Mouse (Mus musculus): ENCODE measurements around the gene Elovl5. TPM values are rescaled to one million over a fixed set of nuclear protein-coding genes. Genes with fewer than 3 reads are reported as not detected.

Gene Elovl5
- polyA plus RNA-seq, 1 experiment from 2014 or later: 72.7 TPM

DNA sequence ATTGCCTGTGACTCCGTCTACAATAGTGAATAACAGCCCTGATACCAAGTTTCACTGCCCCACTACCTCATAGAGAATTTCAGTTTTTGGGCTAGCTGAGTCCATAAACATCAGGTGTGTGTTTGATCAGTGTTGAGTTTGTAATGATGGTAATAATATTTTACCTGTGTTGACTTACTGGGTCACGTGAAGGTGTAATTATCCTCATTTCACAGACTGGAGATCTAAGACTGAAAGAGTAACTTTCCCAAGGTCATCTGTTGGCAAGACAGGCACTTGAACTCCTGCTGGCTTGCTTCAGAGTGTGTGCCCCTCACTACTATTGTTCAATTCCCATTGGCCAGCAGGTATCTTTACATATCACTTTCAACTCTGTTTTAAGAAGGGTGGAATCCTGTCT lies 31.1 kb downstream of the Elovl5 start:
- Histone ChIP-seq H3K27ac (no peak overlapping the region), H3K4me1 (replicated peaks) (peaks cover 30% of the 10 kb centered on the region), H3K9me3 (no peaks in the 10 kb centered on the region), H3K4me3 (no peak overlapping the region), H3K36me3 (peaks cover 6% of the 10 kb centered on the region; the same call in 1 of the 2 replicates), H3K27me3 (ENCODE audit: insufficient read depth, poor library complexity, severe bottlenecking) (no peaks in the 10 kb centered on the region)
- no peak for DNase-seq (ENCODE audit: low spot score)
- WGBS: 92% methylated on average over 2 of the region's 2 CpGs

DNA sequence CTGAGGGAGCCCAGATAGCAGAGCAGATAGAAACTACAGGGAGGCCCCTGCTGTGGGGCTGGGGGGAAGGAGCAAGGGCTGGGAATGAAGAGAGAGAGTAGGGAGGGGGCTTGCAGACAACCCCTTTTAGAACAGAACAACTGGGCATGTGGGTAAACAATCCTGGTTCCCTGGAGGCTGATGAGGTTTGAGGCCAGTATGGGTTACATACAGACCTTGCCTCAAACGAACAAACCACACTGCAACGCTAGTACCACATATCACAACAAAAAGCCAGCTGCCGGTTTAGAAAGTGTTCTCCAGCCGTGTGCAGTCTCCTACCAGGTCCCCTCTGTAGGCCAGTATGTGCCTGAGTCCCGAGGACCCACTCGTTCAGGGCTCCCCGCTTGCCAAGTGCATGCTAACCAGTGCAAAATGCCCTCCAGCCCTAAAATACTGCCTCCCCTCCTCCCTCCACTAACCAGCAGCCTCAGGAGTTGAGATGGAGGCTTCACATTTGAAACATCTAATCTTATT lies 32.6 kb downstream of the Elovl5 start:
- WGBS: 37% methylated on average over 7 of the region's 7 CpGs
- Histone ChIP-seq H3K4me3 (no peak overlapping the region), H3K4me1 (replicated peaks) (peaks cover 39% of the 10 kb centered on the region), H3K36me3 (peaks cover 6% of the 10 kb centered on the region; the same call in 1 of the 2 replicates), H3K27me3 (ENCODE audit: insufficient read depth, poor library complexity, severe bottlenecking) (no peaks in the 10 kb centered on the region), H3K9me3 (no peaks in the 10 kb centered on the region), H3K27ac (peak overlapping the region; percentile 50; the same call in 1 of the 2 replicates)
- no peak for DNase-seq (ENCODE audit: low spot score)

DNA sequence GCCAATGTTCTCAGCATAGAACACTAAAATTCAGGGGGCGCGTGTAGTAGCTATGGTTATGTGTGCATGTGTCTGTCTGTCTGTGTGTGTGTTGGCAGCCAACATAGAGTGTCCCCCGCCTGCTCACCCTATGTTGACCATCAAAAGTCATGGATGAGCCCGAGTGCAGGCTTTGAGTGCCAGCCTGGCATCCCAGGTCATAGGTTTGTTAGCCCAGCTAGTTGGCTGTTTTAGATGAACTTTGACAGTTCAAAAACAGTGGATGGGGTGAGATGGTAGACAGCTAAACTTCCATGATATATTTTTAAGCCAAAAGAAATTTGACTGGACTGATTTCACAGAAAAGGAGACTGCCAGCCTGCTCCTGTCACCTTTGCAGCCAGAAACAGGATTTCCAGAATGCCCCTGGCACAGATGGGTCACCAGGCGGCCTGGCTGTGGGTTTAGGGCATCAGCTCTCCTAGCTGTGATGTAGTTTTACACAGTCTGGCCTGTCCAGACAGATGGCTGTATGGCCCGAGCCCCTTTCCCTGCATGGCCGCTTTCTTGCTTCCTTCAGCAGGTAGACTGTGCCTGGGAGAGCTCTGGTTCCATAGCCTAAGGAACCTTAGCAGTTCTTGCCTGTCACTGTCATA lies 33.8 kb downstream of the Elovl5 start:
- Histone ChIP-seq H3K4me3 (no peak overlapping the region), H3K27me3 (ENCODE audit: insufficient read depth, poor library complexity, severe bottlenecking) (no peaks in the 10 kb centered on the region), H3K9me3 (no peaks in the 10 kb centered on the region), H3K4me1 (replicated peaks) (peaks cover 39% of the 10 kb centered on the region), H3K27ac (no peak overlapping the region), H3K36me3 (peaks cover 6% of the 10 kb centered on the region; the same call in 1 of the 2 replicates)
- WGBS: 83% methylated on average over 7 of the region's 7 CpGs
- no peak for DNase-seq (ENCODE audit: low spot score)

DNA sequence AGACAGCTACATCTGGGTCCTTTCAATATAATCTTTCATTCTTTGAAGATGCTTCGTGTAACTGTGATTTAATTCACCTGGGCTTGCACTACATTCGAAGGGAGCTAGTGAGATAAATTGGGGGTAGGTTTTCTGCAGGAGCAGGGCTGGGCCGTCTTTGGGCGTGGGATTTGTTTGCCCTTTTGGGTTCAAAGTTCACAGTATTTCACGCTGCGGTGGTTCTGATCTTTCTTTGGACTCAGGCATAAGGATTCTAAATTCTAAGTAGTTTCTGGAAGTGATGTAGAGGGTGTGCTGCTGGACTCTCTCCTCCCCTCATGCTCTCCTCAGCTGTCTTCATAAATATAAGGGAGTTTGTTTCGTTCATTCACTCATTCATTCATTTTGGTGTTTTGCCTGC lies 34.8 kb downstream of the Elovl5 start:
- peaks cover 39% of the 10 kb centered on the region for H3K4me1 ChIP-seq (replicated peaks)
- no peaks in the 10 kb centered on the region for H3K27me3 ChIP-seq (ENCODE audit: insufficient read depth, poor library complexity, severe bottlenecking)
- peaks cover 6% of the 10 kb centered on the region; the same call in 1 of the 2 replicates for H3K36me3 ChIP-seq
- DNase-seq (ENCODE audit: low spot score): no peak
- no peaks in the 10 kb centered on the region for H3K9me3 ChIP-seq
- no peak overlapping the region for H3K27ac ChIP-seq
- no peak overlapping the region for H3K4me3 ChIP-seq
- 68% methylated on average over 7 of the region's 7 CpGs for WGBS

DNA sequence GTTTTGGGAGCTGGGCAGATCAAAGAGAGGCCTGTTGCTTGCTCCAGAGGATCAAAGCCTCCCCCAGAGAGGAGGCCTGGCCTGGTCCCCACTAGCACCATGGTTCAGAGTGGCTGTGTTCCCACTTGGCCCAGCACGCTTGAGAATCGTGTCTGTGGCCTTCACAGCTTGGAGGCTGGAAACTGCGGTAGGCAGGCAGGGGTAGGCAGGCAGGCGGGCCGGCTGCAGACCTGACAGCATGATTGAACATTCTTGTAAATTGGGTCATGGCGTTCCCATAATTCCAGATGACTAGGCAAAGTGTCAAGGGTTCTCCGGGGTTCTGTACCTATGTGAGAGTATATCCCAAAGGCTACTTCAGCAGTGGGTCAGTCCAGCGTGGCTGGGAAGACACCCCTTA lies 35.9 kb downstream of the Elovl5 start:
- 67% methylated on average over 8 of the region's 8 CpGs for whole genome bisulfite sequencing

DNA sequence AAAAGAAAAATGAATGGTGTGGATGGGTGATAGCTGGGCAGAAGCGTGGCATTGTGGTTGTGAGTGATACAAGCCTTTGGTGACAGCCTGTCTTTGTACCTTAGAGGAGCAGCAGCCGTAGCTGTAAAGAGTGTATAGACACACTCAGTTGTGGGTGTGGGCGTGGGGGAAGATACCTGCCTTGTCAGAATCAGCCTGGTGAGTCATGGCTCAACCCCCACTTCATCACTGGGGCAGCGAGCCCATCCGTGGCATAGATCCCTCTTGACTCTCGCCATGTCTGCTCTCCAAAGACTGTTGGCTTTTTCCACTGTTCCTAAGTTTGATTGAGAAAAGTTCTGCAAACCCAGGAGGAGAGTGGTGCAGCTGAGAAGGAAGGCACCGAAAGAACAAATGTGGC lies 37.3 kb downstream of the Elovl5 start:
- H3K9me3 ChIP-seq: no peaks in the 10 kb centered on the region
- peaks cover 23% of the 10 kb centered on the region for H3K36me3 ChIP-seq
- no peaks in the 10 kb centered on the region for H3K27me3 ChIP-seq (ENCODE audit: insufficient read depth, poor library complexity, severe bottlenecking)
- no peak for DNase-seq (ENCODE audit: low spot score)
- peaks cover 36% of the 10 kb centered on the region for H3K4me1 ChIP-seq (replicated peaks)
- no peak overlapping the region for H3K27ac ChIP-seq
- 91% methylated on average over 7 of the region's 7 CpGs for WGBS
- H3K4me3 ChIP-seq: no peak overlapping the region

More for the DNA sequence above, 35.9 kb downstream of the Elovl5 start:
- no peak for DNase-seq (ENCODE audit: low spot score)
- Histone ChIP-seq H3K4me1 (replicated peaks) (peaks cover 39% of the 10 kb centered on the region), H3K27ac (peak overlapping the region; percentile 50; the same call in 1 of the 2 replicates), H3K36me3 (peaks cover 11% of the 10 kb centered on the region), H3K9me3 (no peaks in the 10 kb centered on the region), H3K4me3 (no peak overlapping the region), H3K27me3 (ENCODE audit: insufficient read depth, poor library complexity, severe bottlenecking) (no peaks in the 10 kb centered on the region)

DNA sequence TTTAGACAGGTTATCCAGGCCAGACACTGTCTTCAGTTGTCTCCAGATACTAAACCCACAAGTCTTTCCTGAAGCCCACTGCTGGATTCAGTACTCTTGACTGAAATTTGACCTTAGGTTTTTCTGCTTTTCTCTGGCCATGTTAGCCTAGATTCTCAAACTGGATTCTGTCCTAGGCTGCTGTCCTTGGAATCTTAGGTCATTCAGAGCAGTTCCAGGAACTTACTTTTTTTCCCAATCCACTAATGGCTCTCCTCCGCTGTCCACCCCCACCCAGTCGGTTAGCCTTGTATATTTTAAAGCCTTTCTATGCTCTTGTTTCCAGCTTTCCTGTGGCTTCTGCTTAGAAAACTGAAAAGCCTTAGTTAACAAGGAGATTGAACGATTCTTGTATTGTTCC lies 37.8 kb downstream of the Elovl5 start:
- H3K27ac ChIP-seq: no peak overlapping the region
- no peaks in the 10 kb centered on the region for H3K27me3 ChIP-seq (ENCODE audit: insufficient read depth, poor library complexity, severe bottlenecking)
- H3K36me3 ChIP-seq: peaks cover 28% of the 10 kb centered on the region
- H3K4me1 ChIP-seq (replicated peaks): peaks cover 31% of the 10 kb centered on the region
- H3K9me3 ChIP-seq: no peaks in the 10 kb centered on the region
- WGBS: 85% methylated on average over 3 of the region's 3 CpGs
- no peak for DNase-seq (ENCODE audit: low spot score)
- H3K4me3 ChIP-seq: no peak overlapping the region

DNA sequence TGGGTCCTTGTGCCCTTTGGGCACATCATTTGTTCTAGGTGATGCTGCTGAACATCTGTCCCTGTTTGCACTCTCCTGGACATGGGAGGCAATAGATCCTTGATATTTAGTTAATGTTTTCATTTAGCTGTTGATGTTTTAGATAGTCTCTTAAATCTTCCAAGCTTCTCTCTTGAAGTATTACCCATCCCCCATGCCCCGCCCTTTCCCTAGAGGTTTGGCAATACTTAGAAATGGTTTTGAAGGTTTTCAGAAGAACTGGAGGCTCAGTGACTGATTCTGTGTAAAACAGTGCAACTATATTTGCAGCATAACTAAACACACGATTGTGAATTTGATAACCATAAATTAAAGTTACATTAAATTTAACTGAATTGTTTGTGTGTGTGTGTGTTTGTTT lies 38.3 kb downstream of the Elovl5 start:
- Histone ChIP-seq H3K9me3 (no peaks in the 10 kb centered on the region), H3K36me3 (peaks cover 33% of the 10 kb centered on the region), H3K4me3 (no peak overlapping the region), H3K27me3 (ENCODE audit: insufficient read depth, poor library complexity, severe bottlenecking) (no peaks in the 10 kb centered on the region), H3K27ac (no peak overlapping the region), H3K4me1 (replicated peaks) (peaks cover 27% of the 10 kb centered on the region)
- DNase-seq (ENCODE audit: low spot score): no peak
- 91% methylated on average over 2 of the region's 2 CpGs for WGBS

DNA sequence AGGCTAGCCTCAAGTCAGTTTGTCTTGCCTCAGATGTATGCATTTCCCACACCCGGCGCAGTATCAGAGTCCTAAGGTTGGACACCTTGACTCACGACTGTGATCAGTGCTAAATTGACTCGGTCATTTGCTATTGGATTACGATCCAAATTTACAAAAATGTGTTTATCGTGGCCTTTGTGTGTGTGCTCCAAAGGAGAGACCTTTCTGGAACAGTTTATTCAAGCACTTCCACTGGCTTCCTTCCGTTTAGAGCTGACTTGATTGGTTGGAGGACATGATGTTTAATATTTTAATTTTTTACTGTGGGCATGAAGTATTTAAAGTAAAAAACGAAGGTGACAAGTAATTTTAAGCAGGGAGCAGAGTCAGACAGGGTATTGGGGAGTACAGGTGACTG lies 38.8 kb downstream of the Elovl5 start:
- Histone ChIP-seq H3K4me1 (replicated peaks) (peaks cover 24% of the 10 kb centered on the region), H3K9me3 (no peaks in the 10 kb centered on the region), H3K27ac (no peak overlapping the region), H3K27me3 (ENCODE audit: insufficient read depth, poor library complexity, severe bottlenecking) (no peaks in the 10 kb centered on the region), H3K36me3 (peaks cover 36% of the 10 kb centered on the region), H3K4me3 (no peak overlapping the region)
- DNase-seq (ENCODE audit: low spot score): no peak
- 90% methylated on average over 8 of the region's 8 CpGs for WGBS

DNA sequence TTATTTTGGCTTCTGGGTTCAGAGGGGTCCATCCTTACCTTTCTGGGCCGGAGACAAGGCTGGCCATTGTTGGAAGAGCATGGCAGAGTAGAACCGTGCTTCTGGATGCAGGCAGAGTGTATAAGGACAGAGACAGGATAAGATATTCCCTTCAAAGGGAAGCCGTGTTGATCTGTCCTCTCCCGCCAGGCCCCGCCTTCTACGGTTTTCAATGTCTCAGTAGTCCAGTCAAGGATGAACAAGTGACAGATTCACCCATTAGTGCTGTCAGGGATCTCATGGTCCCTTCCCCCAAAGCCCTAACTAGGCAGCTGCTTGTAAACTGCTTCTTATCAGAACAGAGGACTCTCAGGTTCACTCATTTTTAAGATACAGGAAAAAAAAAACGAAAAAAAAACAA lies 41.2 kb downstream of the Elovl5 start:
- 88% methylated on average over 7 of the region's 7 CpGs for WGBS
- peaks cover 54% of the 10 kb centered on the region for H3K36me3 ChIP-seq

DNA sequence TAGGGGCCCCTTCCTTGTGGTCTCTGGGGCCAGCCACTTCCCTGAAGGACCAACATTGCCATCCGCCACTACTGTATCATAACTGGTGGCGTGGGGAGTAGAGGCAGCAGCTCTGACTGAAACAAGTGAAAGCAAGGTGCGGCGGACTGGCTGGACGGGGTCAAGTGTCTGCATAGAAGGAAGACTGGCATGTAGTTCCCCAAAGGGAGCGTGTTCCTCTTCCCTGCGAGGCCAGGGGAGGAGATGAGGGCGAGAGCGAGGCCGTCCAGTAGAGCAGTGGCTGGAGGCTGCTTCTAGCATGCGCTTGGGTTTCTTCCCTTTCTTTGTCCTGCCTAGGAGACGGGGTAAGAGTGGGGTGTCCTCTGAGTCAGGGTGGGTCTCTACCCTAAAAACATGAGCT lies 42.6 kb downstream of the Elovl5 start:
- no peak overlapping the region for H3K4me3 ChIP-seq
- H3K9me3 ChIP-seq: no peaks in the 10 kb centered on the region
- peaks cover 59% of the 10 kb centered on the region for H3K36me3 ChIP-seq
- DNase-seq (ENCODE audit: low spot score): no peak
- H3K27me3 ChIP-seq (ENCODE audit: insufficient read depth, poor library complexity, severe bottlenecking): no peaks in the 10 kb centered on the region
- WGBS: 94% methylated on average over 12 of the region's 12 CpGs
- H3K4me1 ChIP-seq (replicated peaks): peaks cover 21% of the 10 kb centered on the region
- no peak overlapping the region for H3K27ac ChIP-seq

More for the DNA sequence above, 41.2 kb downstream of the Elovl5 start:
- peaks cover 15% of the 10 kb centered on the region for H3K4me1 ChIP-seq (replicated peaks)
- no peaks in the 10 kb centered on the region for H3K9me3 ChIP-seq
- no peak overlapping the region for H3K27ac ChIP-seq
- H3K27me3 ChIP-seq (ENCODE audit: insufficient read depth, poor library complexity, severe bottlenecking): no peaks in the 10 kb centered on the region
- no peak overlapping the region for H3K4me3 ChIP-seq
- DNase-seq (ENCODE audit: low spot score): no peak

DNA sequence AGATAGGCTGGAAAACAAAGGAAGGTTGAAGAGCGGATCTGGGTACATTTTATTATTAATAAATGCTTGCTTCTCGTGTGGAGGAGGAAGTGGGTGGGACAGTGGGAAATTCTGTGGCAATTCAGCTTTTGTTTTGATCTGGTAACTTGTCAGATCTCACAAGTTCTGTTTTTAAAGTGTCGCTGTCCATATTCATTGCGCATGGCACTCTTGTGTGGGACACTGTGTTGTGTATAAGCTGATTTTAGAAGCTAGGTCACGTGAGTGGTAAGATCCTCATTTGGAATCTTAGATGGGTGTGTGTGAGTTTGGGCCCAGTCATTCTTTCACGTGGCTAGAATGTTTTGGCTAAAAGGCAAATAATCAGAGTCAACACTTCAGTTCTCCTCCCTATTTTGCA lies 44.2 kb downstream of the Elovl5 start:
- 93% methylated on average over 6 of the region's 6 CpGs for WGBS
- Histone ChIP-seq H3K27me3 (ENCODE audit: insufficient read depth, poor library complexity, severe bottlenecking) (no peaks in the 10 kb centered on the region), H3K36me3 (peaks cover 63% of the 10 kb centered on the region), H3K9me3 (no peaks in the 10 kb centered on the region), H3K4me3 (no peak overlapping the region), H3K27ac (no peak overlapping the region), H3K4me1 (replicated peaks) (peaks cover 32% of the 10 kb centered on the region)
- DNase-seq (ENCODE audit: low spot score): no peak

DNA sequence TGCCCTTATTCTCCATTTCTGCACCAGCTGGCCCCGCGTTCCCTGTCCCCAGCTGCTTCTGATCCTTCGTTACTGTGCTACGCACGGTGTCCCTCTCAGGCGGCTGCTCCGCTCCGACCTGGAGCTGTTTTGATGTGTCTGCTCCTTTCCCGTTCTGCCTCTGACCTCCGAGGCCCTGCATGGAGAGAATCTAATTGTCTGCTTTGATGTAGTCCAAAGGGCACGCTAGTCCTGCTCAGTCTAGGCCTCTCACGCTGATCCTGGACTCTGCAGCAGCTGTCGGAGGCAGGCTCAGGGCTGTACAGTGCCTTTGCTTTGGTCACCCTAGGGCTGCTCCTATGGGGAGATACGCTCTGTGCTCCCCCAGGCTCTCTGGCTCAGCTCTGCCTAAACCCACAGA lies 46.9 kb downstream of the Elovl5 start:
- H3K4me3 ChIP-seq: no peak overlapping the region
- no peaks in the 10 kb centered on the region for H3K9me3 ChIP-seq
- peaks cover 32% of the 10 kb centered on the region for H3K4me1 ChIP-seq (replicated peaks)
- peak; percentile 61 for DNase-seq (ENCODE audit: low spot score)
- peaks cover 50% of the 10 kb centered on the region for H3K36me3 ChIP-seq
- no peaks in the 10 kb centered on the region for H3K27me3 ChIP-seq (ENCODE audit: insufficient read depth, poor library complexity, severe bottlenecking)
- 27% methylated on average over 14 of the region's 14 CpGs for WGBS
- H3K27ac ChIP-seq: peak overlapping the region; percentile 81
